Mouse (Mus musculus): Measurements from ENCODE around the gene Hist1h2af.
"Not testable (repeated sequence)": the region's sequence is repeated elsewhere in the genome, so short reads cannot be mapped to it uniquely, and the experiment has no call there.

- not testable (repeated sequence) for TF ChIP-seq POLR2A (IDR thresholded peaks at IDR 0.05; ENCODE audit: borderline replicate concordance, insufficient read depth, low read length); CTCF (IDR thresholded peaks at IDR 0.05; ENCODE audit: borderline replicate concordance, insufficient read depth, low read depth, low read length)
Measured at GRCm38 (mm10) chr13:23560699-23561098, 27.0 kb downstream of the Hist1h2af start.

Measured in cerebellum, adult 2 months (tissue).